Mouse (Mus musculus) thymus, postnatal 10 days (tissue): Measurements from ENCODE around the gene Mrgprd.

ENCODE experiments used
- DNase-seq, 2 experiments: peaks; one replicate each; pipeline ENCODE4 v3.0.0; 2021; ENCODE audit warnings: low spot score in 2 of 2

Mrgprd gene

DNA sequence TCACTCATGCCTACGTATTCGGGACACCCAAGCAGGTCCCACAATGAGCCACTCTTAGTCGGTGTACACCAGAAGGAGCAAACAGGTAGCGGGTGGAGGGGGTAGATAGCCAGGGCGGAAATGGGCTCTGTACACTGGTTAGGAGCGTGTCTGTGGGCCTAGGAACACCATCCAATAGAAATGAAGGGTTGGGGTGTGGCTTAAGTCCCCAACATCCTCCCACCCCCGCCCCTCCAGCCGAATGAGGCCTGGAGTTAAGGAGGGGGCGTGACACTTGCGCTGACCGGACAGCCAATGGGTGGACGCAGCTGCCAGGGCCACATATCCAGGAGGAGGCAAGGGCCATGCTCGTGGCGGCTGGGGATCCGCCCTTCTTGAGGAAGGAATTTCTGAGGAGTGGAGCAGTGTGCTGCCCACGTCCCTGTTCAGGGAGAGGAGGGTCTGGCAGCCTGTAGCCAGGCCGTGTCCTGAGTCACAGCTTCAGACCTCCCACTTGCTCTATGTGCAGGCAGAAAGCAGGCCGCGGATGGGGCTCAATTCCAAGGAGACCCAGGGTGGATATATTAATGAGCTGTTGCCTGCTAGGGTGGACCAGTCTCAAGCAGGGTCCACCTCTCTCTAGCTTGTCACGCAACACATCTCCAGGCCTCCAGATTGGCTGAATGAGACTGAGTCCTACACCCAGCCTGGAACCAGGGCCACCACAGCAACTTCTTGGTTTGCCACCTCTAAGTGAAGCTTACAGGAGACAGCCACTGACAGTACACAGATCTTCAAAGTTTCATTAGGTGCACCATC lies 11.9 kb upstream of the Mrgprd start:
- DNase-seq = no peak

- no peak for DNase-seq
These were observed 10.5 kb upstream of the Mrgprd start for GRCm38 (mm10) chr7:145304153-145304552.

DNA sequence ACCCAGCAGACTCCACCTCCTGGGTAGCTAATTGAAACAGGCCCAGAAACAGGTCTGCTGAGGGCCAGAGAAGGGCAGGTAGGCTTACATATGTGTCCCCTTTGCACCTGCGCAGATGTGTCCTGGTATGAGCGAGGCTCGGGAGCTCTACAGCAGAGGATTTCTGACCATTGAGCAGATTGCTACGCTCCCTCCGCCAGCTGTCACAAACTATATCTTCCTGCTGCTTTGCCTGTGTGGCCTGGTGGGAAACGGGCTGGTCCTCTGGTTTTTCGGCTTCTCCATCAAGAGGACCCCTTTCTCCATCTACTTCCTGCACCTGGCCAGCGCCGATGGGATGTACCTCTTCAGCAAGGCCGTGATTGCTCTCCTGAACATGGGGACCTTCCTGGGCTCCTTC lies 7.0 kb upstream of the Mrgprd start:
- DNase-seq = no peak

GRCm38 (mm10) chr7:145308061-145308675 lies 6.5 kb upstream of the Mrgprd start:
- no peak for DNase-seq

- DNase-seq = no peak
These were observed 5.8 kb upstream of the Mrgprd start for GRCm38 (mm10) chr7:145308866-145309265.

DNA sequence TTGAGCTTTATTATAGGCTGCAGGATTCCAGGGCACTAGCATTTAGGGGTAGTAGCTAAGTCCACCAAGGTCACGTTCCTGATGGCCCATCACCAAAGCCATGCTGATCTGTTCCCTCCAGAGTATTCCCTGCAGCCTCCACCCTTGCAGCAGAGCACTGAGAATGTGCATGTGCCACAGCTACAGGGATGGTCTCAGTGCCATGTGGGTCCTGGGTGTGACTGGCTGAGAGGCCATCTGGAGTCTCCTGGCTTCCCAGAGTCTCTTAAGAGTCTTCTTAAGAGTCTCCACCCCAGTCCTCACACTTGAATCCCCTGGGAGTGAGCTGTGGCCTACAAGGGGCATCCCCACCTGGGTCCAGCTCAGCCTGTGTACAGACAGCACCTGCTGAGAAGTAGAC lies 4.8 kb upstream of the Mrgprd start:
- DNase-seq = no peak

DNA sequence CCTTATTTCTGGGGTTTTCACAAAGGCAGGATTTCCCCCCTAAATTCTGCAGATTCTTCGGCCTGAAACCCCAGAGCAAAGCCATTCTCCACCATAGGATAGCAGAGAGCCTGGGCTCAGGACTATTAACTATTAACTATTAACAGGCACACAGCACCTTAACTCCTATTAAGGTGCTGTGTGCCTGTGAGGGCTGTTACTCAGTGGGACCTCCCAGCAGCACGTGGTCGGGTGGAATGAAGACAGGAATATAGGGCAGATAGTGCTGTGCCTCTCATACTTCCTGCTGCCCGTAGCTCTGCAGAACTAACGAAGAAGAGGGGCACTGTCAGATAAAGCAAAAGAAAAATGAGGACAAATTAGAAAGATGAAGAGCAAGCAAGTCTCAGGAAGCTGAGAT lies 4.1 kb upstream of the Mrgprd start:
- DNase-seq = no peak

DNA sequence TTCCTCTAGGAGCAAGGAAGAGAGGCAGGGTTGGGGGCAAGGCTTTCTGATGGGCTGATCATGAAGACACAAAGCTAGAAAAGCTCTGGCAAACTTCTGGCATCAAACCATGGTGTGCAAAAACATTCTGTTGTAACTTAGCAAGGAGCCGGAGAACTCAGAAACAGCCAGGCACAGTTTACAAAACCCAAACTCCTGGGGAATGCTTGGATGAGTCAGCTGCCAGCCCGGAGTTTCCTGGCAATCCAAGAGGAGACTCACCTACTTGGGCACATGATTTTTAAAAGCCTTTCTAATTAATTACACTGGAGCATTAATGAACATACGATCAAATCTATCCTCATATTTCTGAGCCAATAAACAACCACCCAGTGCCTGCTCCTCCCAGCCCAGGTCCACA lies 2.5 kb upstream of the Mrgprd start:
- DNase-seq = no peak

DNA sequence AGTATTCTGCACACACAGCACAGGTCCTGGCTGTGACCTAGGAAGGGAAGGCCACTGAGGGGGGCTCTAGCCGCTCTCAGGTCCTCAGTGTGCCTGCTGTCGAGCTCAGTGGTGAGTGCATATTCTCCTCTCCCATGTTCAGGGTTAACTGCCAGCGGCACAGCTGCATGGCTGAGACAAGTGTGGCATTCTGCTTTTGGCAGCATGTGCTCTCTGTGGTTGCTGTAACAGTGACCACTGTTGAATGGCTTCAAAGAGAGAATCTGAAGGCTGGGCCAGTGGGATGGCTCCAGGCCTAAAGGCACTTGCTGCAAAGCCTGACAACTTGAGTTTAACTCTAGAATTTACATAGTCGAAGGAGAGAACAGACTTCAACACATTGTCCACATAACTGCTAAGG lies 2.9 kb downstream of the Mrgprd start:
- DNase-seq = no peak

- DNase-seq = no peak
These were observed 4.8 kb downstream of the Mrgprd start for GRCm38 (mm10) chr7:145319481-145319880.

DNA sequence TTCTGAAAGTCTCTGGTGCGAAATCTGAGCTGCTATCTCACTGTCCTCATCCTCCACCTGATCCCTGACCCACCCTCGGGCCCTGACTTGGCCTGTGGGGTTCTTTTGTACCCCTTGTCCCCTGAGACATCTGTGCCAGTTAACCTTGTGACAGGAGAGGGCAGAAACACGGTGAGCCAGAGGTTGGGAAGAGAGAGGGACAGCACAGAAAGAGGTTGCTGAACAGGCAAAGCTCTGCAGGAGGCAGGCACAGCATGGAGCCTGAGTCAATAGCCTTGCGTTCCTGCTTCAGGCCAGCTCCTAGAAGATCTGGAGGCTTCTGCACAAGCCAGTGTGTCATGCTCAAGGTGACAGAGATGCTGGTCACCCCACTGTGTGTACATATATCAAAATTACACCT lies 9.0 kb downstream of the Mrgprd start:
- DNase-seq = no peak

DNA sequence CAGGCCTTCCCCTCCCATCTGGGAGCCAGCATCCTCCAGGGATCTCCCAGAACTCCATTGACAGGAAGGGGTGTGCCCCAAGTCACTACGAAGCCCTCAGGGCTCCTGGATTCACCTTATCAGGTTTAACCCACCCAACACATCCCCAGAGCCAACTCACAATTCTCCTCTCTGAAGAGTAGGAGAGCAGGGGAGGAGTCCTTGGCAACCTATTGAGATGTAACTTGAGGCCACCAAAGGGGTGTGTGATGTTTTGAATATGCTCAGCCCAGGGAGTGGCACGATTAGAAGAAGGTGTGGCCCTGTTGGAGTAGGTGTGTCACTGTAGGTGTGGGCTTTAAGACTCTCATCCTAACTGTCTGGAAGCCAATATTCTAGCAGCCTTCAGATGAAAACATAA lies 11.1 kb downstream of the Mrgprd start:
- no peak for DNase-seq

GRCm38 (mm10) chr7:145329982-145330381 lies 15.3 kb downstream of the Mrgprd start:
- no peak for DNase-seq

DNA sequence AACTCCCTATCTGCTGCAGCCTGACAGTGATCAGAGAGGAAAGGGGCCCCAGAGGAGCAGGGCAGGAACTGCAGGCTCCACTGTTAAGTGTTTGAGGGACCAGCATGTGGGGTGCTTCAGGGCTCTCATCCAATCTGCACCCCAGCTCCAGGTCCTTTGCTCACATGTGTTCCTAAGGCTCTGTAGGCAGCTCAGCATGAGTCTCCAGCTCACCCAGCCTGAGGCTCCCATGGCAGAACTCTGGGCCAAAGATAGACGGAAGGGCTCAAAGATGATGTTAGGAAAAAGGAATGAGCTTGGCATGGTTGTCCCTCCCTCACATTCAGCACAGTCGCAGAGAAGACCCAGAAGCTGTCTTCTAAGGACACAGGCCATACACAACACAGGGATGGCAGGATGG lies 16.0 kb downstream of the Mrgprd start:
- DNase-seq = no peak

- no peak for DNase-seq
These were observed 17.9 kb downstream of the Mrgprd start for GRCm38 (mm10) chr7:145332376-145333041.

DNA sequence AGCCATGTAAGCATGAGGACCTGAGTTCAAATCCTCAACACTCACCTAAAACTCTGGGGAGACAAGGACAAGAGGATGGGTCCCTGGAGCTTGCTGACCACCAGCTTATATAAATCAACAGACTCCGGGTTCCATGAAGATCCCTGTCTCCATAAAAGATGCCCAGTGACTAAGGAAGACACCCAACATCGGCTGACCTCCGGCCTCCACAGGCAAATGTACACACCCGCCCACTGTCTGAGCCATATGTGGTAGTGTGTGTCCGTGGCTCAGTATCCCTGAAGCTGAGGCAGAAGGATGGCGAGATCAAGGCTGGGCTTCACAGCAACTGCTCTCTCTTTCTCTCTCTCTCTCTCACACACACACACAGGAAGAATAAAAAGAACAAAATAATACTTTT lies 19.3 kb downstream of the Mrgprd start:
- no peak for DNase-seq

GRCm38 (mm10) chr7:145334428-145335027 lies 19.9 kb downstream of the Mrgprd start:
- DNase-seq = no peak

DNA sequence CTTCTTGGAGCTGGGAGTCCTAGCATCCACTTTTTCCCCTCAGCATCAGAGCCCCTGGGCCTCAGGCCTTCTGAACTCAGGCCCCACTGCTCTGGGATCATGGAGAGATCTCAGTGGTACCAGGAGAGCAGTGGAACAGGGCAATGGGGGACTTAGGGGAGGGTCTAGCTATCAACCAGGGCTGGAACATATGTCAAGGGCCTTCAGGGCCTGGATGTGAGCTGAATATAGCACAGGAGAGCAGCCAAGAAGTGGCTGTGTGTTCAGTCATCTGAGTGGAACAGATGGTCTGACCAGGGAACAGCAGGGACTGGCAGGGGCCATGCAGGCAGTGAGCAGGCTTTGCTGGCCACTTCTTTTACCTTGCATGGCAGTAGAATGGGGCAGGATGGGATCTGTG lies 20.6 kb downstream of the Mrgprd start:
- DNase-seq = no peak

DNA sequence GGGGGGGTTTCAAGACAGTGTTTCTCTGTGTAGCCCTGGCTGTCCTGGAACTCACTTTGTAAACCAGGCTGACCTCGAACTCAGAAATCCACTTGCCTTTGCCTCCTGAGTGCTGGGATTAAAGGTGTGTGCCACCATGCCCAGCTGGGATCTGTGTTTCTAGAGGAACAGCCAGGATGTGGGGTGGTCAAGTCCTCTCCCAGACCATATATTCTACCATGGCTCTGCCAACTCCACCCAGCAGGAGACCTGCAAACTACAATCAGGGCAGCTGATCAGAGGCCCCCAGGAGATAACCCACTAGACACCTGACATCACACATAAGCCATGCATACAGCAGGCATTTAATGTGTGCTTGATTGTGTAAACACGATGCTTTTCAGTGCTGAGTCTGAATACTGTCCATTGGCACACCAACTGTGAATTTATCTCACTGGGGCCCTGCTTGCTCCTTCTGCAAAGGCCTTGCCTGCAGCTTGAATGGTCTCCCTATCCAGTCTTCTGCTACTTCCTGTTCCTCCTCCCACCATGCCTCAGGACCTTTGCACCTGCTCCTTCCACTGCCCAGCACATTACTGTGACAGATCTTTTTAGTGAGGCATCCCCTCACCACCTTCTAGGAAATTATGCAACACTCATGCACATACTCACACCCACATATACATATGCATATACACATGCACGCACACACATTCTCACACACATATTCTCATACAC lies 21.1 kb downstream of the Mrgprd start:
- DNase-seq = no peak

DNA sequence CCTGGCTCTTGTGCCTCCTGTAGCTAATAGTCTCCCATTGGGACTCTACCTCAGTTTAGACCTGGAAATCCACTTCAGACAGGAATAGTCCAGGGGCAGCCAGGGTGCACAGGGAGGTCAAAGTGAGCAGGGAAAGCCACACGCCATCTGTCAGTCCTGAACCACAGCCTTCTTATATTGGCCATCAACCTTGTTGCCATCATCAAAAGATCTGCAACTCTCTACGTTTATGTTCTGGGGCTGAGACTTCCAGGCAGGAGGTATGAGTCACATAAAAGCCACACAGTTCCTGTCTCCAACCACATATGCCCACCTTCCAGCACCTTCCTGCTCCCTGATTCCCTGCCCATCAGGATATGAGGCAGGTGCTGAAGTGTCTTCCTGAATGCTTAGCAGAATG lies 23.3 kb downstream of the Mrgprd start:
- no peak for DNase-seq

DNA sequence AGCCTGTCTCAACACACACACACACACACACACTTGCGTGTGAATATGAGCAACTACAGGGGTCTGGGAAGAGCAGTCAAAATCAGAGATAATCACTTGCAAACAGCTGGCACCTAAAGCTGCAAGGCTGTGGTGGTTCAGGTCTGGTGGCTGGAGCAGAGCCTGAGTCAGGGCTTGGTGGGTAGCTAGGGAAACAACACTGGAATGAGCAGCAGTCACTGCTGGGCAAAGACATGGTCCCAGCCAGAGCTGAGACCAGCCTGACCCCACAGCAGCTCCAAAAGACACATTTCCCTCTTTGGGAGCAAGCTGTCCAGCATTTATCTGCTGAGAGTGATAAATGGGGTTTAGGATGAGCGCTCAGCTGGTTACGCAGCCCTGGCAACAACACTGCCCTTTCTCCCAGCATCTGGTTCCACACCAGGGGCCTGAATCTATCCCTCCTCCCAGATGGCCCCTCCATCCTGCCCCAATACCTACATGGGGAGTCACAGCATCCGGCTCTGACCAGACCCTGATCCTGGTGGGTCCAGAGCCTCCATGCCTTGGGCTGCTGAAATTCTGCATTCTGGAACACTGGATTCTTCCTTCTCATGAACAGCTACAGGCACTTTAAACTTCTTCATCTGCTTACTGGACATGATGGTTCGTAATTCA lies 25.7 kb downstream of the Mrgprd start:
- no peak for DNase-seq
